Mouse (Mus musculus) spleen, adult 2 months (tissue): ENCODE measurements at regions not wholly inside any gene's neighbourhood (a gene's known extent, or its start where the extent isn't known, plus 50 kb on each side); places are given as distances from the start of the nearest gene placed in this dataset.

Experiments
- CTCF ChIP-seq: fragments of 200-500 bp; IDR thresholded peaks from 2 replicates; pipeline ENCODE4 v1.5.1; 2011; ENCODE audit warnings: mild to moderate bottlenecking, inconsistent platforms; ENCODE audit not compliant: insufficient read depth, insufficient read length, insufficient replicate concordance; ENCODE audit errors: extremely low read depth
- POLR2A ChIP-seq: fragments of 200-500 bp; IDR thresholded peaks from 2 replicates; pipeline ENCODE4 v1.6.1; 2011; ENCODE audit warnings: low read depth, low read length, inconsistent platforms

DNA sequence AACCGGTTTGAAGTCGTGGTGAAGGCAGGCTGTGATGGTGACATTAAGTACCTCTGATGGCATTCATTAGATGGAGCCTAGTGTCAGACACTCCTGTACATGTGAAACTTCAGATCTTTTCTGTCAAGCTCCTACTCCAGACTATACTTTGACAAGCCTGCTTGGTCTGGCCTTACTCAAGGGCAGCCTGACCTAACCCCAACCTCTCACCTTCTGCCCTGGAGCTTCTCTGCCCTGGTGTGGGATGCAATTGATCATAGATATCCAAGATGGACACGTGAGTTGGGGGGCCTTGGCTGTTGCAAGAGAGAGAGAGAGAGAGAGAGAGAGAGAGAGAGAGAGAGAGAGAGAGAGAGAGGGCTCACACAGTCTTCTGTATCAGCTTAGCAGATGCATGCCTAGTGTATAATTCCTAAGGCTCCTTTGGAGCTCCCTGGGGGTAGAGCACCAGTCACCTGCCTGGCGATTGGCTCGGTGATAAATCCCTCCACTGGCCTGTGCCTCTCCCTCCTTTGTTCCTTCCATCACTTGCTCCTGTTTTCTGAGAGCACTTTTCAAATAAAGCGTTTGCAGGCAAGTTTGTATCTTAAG lies 416.4 kb downstream of the Wdr11 start:
- TF ChIP-seq POLR2A (no peak), CTCF (no peak)
